Mouse (Mus musculus): Measurements from ENCODE around the gene Rfpl4. TPM values are rescaled to one million over a fixed set of nuclear protein-coding genes. Genes with fewer than 3 reads are reported as not detected.
A peak's percentile ranks its signal among the peaks of the same experiment; 100 is the strongest.
"Not testable (repeated sequence)": the region's sequence is repeated elsewhere in the genome, so short reads cannot be mapped to it uniquely, and the experiment has no call there.

The Rfpl4 gene
- total RNA-seq, 2 experiments from 2014 or later, result not detected

DNA sequence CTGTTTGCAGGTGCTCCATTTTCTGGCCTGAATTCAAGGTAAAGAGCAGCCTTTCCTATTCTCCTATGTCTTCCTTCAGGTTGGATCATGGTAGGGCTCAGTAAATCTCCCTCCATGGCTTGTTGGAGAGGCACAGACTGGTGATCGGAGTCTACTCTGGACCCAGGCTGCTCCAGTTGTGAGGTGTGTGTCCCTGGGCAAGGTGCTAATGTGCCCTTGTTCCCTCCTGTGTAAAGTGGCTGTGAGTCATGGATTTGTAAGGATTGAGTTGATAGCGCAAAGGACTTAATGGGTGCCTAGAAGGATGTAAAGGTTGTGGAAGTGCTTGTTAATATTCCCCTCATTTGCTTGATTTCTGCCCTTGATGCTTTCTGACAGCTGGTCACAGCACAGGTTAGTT is 34.8 kb downstream of the Rfpl4 start:
- intact Hi-C loops (cut with DNase I), result loop anchor here (2.0 to 5.0 kb wide), 2 partner anchors 43 to 1090 kb away; partner anchors contain the start of genes Rasl2-9 and Zfp444
- DNase-seq, result no peak

DNA sequence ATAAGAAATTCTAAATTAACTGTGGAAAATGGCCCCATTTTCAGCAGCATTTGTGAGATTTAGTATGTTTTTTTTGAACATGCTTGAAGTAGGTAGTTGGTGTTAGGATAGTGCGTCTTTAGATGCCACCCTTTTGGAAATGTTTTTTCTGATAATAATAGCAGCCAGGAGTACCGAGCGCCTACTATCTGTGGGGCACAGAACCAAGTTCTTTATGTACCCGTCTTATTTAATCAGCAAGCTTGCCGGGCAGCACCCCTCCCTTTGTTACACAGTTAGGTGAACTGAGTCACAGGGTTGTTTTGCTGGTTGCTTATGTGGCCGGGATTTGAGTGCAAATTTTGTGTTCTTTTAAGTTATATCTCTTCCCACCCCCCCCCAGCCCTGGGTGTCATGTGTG is 35.5 kb downstream of the Rfpl4 start:
- no peak for DNase-seq
- intact Hi-C loops (cut with DNase I), result loop anchor here (2.0 to 5.0 kb wide), 2 partner anchors 44 to 1091 kb away; partner anchors contain the start of genes Rasl2-9 and Zfp444

DNA sequence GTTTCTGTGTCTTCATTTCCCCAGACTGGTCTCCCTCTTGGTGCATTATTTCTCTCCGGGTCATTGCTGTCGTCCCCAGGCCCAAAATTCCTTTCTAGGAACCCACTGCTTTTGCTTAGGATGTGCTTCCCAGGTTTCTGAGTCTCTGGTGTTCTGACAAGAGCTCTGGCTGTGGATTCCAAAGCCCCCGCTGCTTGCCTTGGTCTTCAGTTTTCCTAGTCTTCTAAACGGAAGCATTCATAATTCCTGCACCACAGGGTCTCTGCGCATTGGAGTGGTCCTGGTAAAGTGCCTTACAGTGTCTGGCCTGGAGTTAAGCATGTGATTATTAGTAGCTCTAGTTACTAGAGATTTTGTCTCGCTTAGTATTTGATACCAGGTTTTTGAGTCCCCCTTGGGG is 35.9 kb downstream of the Rfpl4 start:
- intact Hi-C loops (cut with DNase I), result loop anchor here (1.0 to 5.0 kb wide), 3 partner anchors 18 to 1091 kb away; partner anchors contain the start of genes Rasl2-9 and Zfp444
- no peak for DNase-seq

DNA sequence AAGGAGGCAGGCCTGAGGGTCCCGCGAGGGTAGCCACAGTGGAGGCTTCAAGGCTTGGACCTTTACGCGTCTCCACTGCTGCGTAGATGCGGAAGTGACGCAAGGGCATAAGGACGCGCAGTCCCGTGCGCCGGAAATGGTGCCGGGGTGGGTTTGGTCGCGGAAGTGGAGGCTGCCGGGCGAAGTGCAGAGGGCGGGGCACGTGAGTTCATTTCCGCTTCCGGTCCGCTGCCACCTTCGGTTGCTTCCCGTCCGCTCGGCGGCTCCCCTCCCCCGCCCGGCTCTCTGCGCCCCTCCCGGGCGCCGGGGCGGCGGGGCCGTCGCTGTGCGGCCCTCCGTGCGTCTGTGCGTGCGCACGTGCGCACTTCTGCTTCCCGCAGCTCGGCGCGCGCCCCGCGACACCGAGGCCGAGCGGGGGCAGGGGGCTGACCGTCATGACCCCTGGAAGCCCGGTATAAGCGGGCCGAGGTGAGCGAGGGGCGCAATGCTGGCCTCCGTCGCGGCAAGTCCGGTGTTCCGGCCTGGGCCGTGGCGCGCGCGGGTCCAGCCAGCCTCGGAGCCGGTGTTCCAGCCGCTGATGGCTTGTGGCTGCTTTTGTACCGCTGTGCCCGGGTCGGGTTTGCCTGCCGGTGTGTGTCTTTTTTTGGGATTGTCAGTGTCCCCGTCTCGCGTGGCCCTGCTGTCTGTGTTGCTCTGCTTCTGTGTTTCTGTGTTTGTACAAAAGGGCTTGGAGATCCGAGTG is 36.6 kb downstream of the Rfpl4 start, which contains the start of gene Epn1:
TSS of gene Epn1 (plus strand) at position 226 of the 742 bp plus-strand sequence.
- peak; percentile 97 to 98 for DNase-seq
- intact Hi-C loops (cut with DNase I), result loop anchor here (1.0 to 5.0 kb wide), 3 partner anchors 17 to 1092 kb away; partner anchors contain the start of genes Rasl2-9 and Zfp444

DNA sequence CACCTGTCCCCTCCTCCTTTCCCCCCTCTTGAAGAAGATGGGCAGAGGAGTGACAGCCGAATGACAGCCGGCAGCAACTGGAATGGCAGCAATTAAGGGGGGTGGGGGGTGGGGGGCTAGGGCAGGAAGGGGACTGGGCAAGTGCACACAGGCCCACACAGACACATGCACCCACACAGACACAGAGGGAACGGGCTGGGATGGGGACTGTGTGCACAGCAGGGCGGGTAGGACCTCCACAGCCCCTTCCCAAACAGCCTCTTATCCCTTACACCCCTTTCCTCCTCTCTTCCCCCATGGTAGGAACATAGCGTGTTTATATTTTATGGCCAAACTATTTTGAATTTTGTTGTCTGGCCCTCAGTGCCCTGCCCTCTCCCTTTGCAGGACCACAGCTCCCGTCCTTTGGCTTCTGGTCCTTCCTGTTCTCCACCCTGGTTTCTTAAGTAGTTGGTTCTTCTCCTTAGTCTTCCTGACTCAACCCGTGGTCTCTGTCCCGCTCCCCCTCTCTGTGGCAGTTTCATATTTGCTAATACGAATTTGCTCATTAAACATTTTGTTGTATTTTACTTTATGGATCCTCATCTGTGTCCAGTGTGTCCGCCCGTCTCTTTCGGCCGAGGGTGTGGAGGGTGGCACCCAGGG is 37.3 kb downstream of the Rfpl4 start:
- not testable (repeated sequence) for DNase-seq
- intact Hi-C loops (cut with DNase I), result loop anchor here (1.0 to 5.0 kb wide), 3 partner anchors 16 to 1093 kb away; partner anchors contain the start of genes Rasl2-9 and Zfp444

DNA sequence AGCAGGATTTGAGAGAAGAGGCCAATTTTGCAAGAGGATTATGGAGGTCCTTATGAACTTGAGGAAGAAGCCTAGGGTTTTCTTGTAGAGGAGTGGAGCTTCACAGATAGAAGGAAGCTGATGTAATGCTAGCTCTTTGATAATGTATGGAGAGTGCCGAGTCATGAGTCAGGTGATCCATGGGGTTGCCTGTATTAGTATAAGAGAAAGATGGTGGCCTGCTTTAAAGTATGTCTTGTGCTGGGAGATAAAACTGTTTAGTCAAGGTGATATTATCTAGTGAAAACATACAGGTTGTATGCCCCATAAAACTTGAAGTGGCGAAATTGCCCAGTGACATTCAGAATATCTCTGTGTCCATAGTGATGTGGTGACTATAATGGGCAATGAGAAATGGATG is 39.8 kb downstream of the Rfpl4 start:
- no peak for DNase-seq
- intact Hi-C loops (cut with DNase I), result no loop called here

DNA sequence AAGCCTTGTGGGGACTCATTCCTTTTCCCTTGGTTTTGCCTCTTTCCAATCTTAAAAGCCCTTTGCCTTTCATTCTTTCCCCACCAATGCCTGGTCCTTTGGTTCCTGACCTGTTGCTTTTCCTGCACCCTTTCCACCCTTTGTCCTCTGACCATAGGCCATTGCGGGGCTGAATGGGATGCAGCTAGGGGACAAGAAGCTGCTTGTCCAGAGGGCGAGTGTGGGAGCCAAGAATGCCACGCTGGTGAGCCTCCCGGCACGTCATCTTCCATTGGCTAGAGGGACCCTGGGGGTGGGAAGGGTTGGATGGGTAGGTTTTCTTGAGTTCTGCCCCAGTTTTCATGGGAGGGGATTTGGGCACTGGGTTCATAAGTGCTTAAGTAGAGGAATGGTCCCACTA is 41.8 kb downstream of the Rfpl4 start:
- no peak for DNase-seq
- intact Hi-C loops (cut with DNase I), result loop anchor here (1.0 kb wide), 1 partner anchor 9 kb away; no protein-coding TSS in a partner anchor

DNA sequence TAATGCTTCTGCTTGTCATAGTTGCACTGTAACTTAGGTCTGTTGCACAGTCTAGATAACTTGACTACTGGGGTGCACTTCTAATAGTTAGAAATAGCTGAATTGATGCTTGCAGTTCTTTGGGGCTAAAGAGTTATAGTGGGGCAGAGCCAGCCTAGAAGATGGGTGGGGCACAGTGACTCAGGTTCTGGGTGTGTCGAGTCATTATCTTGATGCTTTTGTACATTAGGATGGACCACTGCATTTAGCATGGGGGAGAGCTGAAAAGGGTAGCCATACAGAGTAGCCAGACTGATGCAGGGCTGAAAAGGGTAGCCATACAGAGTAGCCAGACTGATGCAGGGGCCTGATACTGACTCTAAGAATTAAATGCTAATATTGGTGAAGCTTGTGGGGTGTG is 43.2 kb downstream of the Rfpl4 start:
- intact Hi-C loops (cut with DNase I), result no loop called here
- no peak for DNase-seq

DNA sequence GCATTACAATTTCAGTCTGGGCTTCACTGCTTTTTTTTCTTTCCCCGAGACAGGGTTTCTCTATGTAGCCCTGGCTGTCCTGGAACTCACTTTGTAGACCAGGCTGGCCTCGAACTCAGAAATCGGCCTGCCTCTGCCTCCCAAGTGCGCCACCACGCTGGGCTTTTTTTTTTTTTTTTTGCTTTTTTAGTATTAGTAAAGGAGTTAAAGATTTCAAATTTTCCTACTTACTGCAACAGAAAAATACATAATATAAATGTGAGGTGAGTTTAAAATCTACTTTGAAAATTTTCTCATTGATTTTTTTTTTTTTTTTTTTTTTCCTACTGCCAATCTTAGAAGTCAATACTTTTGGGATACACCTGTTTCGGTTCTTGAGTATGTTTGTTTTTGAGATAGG is 51.9 kb downstream of the Rfpl4 start:
- intact Hi-C loops (cut with DNase I), result loop anchor here (5.0 kb wide), 1 partner anchor 253 kb away; the partner anchor contains the start of gene Ube2s
- DNase-seq, result no peak

DNA sequence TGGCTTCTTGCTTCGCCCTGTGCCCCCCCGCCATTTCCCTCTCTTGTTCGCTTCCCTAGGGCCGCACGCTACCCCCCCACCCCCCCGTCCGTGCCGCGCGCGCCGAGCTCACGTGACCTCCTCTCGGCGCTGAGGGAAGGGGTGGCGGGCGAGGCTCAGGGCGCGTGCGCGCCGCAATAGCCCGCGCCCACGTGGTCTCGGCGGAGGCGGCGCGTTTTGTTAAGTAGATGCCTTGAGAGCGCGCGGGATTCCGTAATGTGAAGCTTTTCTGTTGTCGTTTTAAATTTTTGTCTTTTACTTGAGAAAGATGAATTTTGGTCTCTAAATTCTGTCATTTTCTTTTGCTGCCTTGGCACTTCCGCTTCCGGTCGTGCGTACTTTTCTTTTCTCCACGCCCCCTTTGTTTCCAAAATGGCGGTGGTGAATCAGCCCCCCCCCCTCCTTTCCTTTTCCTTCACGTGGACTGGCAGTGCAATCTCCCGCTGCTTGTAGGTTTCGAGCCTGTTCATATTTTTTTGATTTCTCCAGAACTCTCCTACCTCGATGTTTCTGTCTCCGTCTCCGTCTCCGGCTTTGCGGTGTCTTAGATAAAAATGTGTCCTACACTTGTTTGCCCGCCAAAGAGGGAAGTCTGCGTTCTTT is 54.3 kb downstream of the Rfpl4 start:
- intact Hi-C loops (cut with DNase I), result loop anchor here (1.0 to 5.0 kb wide), 2 partner anchors 18 to 250 kb away; partner anchors contain the start of genes Epn1 and Ube2s
- peak; percentile 74 to 83 for DNase-seq

DNA sequence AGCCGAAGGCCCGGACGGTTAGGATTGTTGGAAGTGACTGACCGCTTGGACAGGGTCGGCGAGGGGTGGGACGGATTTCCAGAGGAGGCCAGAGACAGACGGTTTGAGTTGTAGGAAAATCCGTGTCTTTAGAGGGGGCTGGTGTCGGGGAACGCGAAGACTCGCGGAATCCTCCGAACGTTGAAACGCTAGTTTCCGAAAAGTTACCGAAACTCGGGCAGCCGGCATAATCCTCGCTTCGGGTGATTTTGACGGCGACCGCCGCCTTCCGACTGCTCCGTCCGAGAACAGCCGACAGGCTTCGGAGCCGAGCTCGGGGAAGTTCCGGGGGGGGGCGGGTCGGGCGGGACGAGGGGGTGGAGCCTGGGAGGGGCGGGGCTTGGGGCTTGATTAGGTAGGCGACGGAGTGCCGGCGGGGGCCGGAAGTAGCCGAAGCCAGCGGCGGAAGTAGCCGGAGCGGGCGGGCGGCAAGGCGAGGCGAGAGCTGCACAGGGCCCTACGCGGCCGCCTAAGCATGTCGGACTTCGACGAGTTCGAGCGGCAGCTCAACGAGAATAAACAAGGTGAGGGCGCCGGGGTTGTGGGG is 54.9 kb downstream of the Rfpl4 start, which contains the start of gene U2af2:
TSS of gene U2af2 (plus strand) at position 370 of the 586 bp plus-strand sequence.
- DNase-seq, result peak; percentile 96
- intact Hi-C loops (cut with DNase I), result loop anchor here (2.0 to 5.0 kb wide), 3 partner anchors 47 to 250 kb away; partner anchors contain the start of genes Fiz1, Gm44973, Ube2s and Zfp524

DNA sequence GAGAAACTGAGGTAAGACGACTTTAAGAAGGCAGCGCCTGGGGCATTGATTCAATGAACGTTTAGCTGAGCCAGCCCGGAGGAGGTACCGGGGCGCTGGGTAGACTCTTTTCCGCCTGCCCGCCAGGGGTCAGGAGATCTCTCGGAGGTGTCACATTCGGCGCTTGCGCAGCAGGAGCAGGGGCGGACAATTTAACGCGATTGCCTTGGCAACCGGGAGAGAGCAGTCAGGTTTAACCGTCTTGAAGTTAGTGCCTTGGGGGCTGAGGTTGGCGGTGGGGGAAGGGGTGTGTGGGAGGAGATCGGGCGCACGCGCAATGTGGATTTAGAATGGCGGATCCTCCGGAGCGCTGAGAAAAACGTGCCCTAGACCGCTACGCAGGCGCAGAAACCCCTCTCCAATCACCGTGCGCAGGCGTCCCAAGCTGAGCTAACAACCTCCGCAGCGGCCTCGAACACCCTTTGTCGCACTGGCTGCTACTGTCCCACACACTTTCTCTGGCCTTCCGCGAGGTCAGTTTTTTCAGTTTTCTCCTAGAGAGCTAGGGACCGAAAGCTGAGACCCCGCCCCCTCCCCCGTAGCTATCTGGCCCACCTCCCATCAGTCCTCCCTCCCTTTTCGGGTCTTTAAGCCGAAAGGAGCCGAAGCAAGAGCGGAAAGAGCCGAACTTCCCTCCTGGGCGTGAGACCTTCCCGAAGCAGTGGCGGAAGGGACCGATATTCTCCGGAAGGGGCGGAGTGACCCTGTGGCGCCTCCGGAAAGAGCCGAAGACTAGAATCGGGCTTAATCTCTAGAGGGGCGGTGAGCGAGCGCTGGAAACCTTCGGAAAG is 55.6 kb downstream of the Rfpl4 start:
- DNase-seq, result peak; percentile 99
- intact Hi-C loops (cut with DNase I), result loop anchor here (2.0 to 5.0 kb wide), 3 partner anchors 46 to 249 kb away; partner anchors contain the start of genes Fiz1, Gm44973, Ube2s and Zfp524

DNA sequence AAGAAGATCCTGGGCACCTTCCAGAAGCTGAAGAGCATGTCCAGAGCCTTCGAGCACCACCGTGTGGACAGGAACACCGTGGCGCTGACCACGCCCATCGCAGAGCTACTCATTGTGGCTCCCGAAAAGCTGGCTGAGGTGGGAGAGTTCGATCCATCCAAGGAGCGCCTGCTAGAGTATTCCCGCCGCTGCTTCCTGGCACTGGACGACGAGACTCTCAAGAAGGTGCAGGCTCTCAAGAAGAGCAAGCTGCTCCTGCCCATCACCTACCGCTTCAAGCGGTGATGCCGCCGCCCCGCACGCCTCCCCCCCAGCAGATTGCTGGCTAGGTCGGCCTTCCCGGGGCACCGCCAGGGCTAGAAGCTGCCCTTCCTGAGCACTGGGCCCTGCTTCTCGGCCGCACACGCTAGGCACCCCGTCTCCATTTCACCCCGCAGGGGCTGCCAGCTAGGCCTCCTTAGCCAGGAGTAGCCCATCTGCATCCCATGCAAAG is 56.5 kb downstream of the Rfpl4 start:
- intact Hi-C loops (cut with DNase I), result loop anchor here (2.0 to 5.0 kb wide), 3 partner anchors 45 to 248 kb away; partner anchors contain the start of genes Fiz1, Gm44973, Ube2s and Zfp524
- DNase-seq, result peak; percentile 85 to 86

Small RNA genes within 50 kb of the gene (microRNA-seq; reads per million reads assigned to microRNA genes)
- gene Gm26217, result 0 reads per million in 2 experiments

Other genes with a start within 250 kb of the Rfpl4 start
- 1 to 10 TPM; 3.6 to 4.7 TPM for gene Isoc2b, start 246.7 kb downstream of the Rfpl4 start, total RNA-seq (2021)
- gene Isoc2a, start 239.8 kb downstream of the Rfpl4 start, total RNA-seq (2021), result 10 to 100 TPM; 15.8 to 16.3 TPM
- gene Gm36210, start 210.4 kb downstream of the Rfpl4 start, total RNA-seq (2021), result not detected
- gene Zfp628, start 201.7 kb downstream of the Rfpl4 start, total RNA-seq (2021), result 10 to 100 TPM; 11.8 to 13.8 TPM
- gene Nat14, start 194.9 kb downstream of the Rfpl4 start, total RNA-seq (2021), result 1 to 10 TPM; 4.9 to 5.2 TPM
- gene Ssc5d, start 191.2 kb downstream of the Rfpl4 start, total RNA-seq (2021), result 10 to 100 TPM; 12.5 TPM
- 1 to 10 TPM; 7.2 to 9.0 TPM for gene Sbk2, start 152.5 kb downstream of the Rfpl4 start, total RNA-seq (2021)
- gene Sbk3, start 145.8 kb downstream of the Rfpl4 start, total RNA-seq (2021), result 10 to 100 TPM; 11.9 to 22.0 TPM
- gene Zfp579, start 120.8 kb downstream of the Rfpl4 start, total RNA-seq (2021), result 10 to 100 TPM; 18.4 to 19.1 TPM
- gene Zfp524, start 102.5 kb downstream of the Rfpl4 start, total RNA-seq (2021), result 1 to 10 TPM; 7.8 to 9.4 TPM
- 10 to 100 TPM; 21.6 to 25.6 TPM for gene Fiz1, start 102.3 kb downstream of the Rfpl4 start, total RNA-seq (2021)
- not detected for gene Gm44973, start 101.5 kb downstream of the Rfpl4 start, total RNA-seq (2021)
- gene Zfp865, start 96.6 kb downstream of the Rfpl4 start, total RNA-seq (2021), result 10 to 100 TPM; 22.4 to 23.2 TPM
- under 1 TPM; 0.26 to 0.32 TPM for gene Ccdc106, start 96.4 kb downstream of the Rfpl4 start, total RNA-seq (2021)
- not detected for gene 4632433K11Rik, start 82.8 kb downstream of the Rfpl4 start, total RNA-seq (2021)
- gene Zfp784, start 78.5 kb downstream of the Rfpl4 start, total RNA-seq (2021), result 1 to 10 TPM; 5.9 to 7.3 TPM
- 10 to 100 TPM; 10.6 to 12.6 TPM for gene Zfp580, start 65.4 kb downstream of the Rfpl4 start, total RNA-seq (2021)
- 100 to 1,000 TPM; 102 to 109 TPM for gene U2af2, start 54.8 kb downstream of the Rfpl4 start, total RNA-seq (2021)
- gene Epn1, start 36.7 kb downstream of the Rfpl4 start, total RNA-seq (2021), result 100 to 1,000 TPM; 194 to 209 TPM
- gene Rasl2-9, start 9.0 kb upstream of the Rfpl4 start, total RNA-seq (2021), result 1 to 10 TPM; 4.1 to 4.9 TPM
- gene Vmn1r55, start 32.7 kb upstream of the Rfpl4 start, total RNA-seq (2021), result not detected
- not detected for gene Vmn1r56, start 79.8 kb upstream of the Rfpl4 start, total RNA-seq (2021)
- not detected for gene Vmn1r57, start 101.5 kb upstream of the Rfpl4 start, total RNA-seq (2021)
- gene Gm5065, start 233.6 kb upstream of the Rfpl4 start, total RNA-seq (2021), result not detected
- not detected for gene Nlrp2, start 234.1 kb upstream of the Rfpl4 start, total RNA-seq (2021)

Data from heart, postnatal 10 days (tissue).